Mouse (Mus musculus) gastrocnemius, postnatal 25 days (tissue): ENCODE measurements around the gene 1700029I15Rik. TPM values are rescaled to one million over a fixed set of nuclear protein-coding genes. Genes with fewer than 3 reads are reported as not detected.
"Not testable (repeated sequence)": the region's sequence is repeated elsewhere in the genome, so short reads cannot be mapped to it uniquely, and the experiment has no call there.

ENCODE experiments used
- DNase-seq: peaks from one replicate; pipeline ENCODE4 v3.0.0; 2022
- total RNA-seq, 2 experiments: library from RNA; stranded (reverse); gene quantifications; 1 replicate in 1 of 2; 2 replicates in 1 of 2; pipeline ENCODE4 v1.2.3; 2021

The 1700029I15Rik gene
- total RNA-seq, 2 experiments from 2014 or later: 0.87 to 1.0 TPM

DNA sequence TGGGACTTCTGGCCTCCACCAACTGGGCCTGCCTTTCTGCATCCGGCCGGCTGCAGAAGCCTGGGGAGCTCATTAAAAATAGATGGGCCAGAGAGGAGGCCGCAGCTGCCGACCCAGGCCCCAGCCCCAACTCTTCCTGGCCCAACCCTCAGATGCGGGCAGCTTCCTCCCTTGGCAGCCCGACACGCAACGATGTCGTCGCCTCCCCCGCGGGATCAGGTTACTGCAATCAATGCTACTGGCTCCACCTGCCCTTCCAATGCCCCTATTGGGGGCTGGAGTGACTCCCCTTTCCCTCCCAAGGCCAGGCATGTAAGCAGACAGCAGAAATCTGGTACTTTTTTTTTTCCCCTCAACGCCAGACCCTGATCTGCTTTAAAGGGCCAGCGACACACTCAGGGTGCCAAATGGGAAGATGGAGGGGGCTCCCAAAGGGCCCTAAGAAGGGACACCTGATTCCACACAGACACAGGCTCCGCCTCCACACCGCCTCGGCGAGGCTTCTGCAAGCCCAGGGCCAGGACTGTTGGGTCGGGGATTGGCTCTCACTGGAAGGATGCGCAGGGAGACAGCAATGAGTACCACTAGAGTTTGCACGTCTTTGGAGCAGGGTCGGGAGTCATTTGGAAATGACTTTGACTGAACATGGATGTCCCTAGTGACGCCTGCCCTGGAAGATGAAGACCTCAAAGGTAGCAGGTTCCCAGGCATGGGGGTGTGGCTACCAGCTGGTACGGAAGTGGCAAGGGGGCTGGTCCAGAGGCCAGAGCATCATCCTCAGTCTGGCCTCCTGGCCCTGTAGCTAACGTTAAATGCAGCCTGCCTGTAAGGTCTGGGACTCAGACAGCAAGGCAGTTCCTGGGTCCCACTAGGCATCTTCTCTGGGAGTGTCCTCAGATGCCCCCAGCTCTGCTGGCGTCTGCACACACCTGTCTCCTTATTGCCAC, 10.3 kb downstream of the 1700029I15Rik start:
- DNase-seq: no peak

DNA sequence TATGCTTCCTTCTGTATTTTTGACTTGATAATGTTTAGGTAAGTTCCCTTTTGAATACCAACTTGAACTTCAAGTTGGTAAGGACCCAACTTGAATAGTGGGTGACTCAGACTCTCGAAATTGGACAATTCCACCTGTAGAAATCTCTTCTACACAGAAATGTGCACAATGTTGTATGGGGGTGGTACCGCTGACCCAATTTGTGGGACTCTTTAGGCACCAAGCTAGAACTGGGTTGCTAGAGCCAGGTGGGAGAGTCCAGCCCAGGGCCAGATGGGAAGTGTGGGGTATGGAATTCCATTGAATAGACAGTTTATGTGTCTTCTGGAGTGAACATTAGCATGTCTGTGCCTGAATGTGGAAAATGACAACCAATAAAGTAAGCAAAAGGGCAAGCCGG, 13.2 kb downstream of the 1700029I15Rik start:
- no peak for DNase-seq

DNA sequence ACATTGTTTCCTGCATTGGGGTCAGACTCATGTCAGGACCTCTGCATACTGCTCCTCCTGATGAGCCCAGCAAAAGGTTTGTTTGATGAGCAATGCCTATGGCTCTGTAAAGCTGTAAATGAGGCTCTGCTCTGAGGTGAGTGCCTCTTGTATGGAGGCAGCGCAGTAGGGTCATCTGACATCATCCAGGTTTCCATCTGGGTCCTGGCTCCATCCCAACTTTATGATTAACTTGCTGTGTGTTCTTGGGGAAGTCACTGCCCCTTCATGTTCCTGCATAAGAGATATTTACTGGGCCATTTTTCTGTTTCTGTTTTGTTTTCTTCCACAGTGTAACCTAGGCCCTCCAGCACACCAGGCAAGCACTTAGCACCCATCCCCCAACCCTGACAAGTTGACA, 15.1 kb downstream of the 1700029I15Rik start:
- DNase-seq: no peak

DNA sequence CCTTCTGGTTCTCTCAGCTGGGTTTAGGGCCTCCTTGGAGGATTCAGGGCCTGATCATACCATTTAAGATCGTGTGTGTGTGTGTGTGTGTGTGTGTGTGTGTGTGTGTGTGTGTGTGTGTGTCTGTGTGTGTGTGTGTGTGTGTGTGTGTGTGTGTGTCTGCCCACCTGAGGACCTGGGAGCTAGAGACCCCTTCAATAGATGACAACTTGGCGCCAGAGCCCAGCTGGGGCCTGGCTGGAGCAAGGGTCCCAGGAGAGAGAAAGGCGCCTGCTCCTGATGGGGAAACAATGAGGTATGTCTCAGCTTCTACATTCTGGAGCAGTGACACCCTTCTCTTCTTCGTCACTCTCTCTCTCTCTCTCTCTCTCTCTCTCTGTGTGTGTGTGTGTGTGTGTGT, 17.5 kb downstream of the 1700029I15Rik start:
- DNase-seq: not testable (repeated sequence)

DNA sequence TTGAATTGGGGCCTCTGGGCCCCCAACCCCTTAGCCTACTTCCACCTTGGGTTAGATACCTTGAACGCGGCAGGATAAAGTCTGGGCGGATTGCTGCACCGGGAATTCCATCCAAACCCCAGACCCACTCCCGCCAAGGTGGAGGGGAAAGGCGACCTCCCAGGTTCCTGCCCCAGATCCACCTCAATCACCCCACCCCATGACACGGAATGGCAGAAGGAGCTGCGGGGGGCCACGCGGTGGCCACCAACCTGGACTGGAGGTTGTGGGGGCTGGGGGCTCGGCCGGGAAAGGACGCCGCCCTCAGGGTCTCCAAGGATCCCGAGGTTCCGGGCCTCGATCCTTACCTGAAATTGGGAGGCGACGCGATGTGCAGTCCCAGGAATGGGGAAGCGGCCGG, 18.3 kb downstream of the 1700029I15Rik start:
- DNase-seq: no peak

DNA sequence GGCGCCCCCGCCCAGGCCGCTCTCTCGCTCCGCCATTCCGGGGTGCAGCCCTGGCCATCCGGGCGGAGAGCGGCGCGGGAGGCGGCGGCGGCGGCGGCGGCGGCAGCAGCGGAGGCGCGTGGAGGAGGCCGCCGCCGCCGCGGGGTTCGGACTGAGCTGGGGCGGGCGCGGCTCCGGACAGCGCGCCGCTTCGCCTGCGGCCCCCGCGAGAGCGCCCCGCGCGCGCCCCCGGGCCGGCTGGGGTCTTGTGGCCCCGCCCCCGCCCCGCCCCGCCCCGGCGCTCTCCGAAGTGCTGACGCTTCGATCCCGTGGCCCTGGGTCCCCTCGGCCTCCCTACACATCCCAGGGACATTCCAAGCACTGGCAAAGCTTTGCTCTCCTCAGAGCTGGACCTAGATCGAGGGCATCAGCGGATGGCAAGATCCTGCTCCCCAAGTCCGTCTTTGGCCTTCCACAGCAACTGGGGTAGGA, 18.8 kb downstream of the 1700029I15Rik start, which contains the start of gene Mapk8ip1:
Gene Mapk8ip1 (minus strand): TSS at position 173 of the 471 bp plus-strand sequence.
- DNase-seq: no peak

DNA sequence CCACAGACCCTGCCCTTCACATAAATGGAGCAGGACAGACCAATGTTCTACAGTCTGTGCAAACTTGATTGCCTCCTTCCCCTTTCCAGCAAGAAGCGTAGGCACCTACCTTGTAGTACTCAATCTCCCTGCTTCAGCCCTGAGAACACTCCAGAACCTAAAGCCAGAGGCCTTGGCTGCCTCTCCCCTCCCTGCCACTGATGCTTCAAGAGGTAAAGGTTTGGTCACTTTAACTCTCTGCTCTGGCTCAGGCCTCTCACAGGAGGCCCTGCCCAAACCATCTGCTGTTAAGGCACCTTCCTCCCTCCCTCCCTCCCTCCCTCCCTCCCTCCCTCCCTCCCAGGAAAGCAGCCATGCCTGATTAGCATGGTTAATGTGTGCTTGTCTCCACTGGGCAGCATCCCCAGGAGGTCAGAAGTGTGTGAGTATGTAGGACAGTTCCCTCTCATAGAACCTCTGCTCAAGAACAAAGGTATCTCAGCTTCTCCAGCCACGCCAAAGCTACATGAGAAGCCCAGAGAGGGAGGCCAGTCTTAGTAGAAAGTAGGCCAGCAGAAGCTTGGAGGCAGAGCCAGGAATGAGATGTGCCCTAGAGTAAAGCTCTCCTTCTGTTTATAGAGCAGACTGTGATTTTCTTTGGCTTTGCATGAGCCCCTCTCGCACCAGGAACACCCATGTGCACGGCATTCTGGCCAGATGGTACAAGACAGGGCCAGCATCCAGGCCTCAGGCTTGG, 20.4 kb downstream of the 1700029I15Rik start:
- no peak for DNase-seq

DNA sequence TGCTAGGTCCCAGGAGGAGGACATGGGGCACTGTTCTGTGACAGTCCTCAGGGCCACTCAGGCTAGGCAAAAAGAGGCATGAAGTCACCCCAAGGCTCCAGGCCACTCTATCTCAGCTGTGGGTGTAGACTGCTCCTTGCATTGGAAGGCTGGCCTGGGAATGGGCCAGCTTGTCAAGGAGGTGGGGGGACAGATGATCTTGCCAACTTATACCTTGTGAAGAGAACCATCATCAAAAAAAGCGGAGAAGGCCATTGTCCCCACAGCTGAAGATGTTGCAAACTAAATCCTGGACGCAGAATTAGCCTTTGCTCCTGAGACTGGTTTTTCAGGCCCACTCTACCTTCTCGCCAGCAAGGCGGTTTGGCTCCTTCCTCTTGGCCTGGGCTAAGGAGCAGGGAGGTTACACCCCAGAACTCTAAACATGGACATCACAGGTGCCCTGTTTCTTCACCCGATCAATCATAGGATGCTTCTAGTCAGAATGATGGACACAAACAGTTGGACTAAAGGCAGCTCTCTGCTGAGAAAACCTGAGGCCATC, 21.5 kb downstream of the 1700029I15Rik start:
- DNase-seq: no peak

DNA sequence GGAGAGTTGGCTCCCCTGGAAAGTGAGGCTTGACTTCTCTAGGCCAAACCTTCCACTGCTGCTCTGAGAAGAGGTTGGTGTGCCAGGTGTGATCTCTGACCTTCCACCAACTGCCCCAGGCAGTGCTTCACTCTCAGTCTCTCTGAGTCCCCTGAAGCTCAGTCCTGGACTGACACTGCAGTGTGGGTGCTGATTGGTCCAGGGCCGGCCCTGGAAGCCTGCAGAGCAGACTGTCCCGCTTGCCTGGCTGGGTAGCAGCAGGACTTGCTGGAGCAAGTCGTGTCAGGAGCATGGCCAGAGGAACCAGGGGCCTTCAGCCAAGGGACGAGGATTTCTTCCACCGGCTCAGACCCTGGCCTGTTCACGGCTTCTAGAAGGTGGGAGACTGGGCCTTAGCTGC, 22.4 kb downstream of the 1700029I15Rik start:
- no peak for DNase-seq

DNA sequence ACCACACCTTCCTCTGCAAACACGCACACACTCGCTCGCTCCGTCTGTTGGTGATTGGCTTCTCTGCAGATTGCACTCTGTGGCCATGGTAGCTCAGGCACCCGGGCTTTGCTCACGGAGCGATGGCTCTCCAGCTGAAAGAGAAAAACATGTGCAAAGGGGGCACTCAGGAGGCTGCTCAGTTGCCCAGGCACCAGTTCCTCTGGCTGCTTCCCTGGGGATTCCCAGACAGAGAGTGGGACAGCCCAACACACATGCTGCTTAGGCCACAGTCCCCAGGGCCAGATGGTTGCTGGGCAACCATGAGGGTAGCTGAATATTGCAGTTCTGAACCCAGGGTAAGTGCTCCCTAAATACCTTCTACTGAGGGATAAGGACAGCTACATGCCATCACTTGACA, 23.3 kb downstream of the 1700029I15Rik start:
- no peak for DNase-seq

DNA sequence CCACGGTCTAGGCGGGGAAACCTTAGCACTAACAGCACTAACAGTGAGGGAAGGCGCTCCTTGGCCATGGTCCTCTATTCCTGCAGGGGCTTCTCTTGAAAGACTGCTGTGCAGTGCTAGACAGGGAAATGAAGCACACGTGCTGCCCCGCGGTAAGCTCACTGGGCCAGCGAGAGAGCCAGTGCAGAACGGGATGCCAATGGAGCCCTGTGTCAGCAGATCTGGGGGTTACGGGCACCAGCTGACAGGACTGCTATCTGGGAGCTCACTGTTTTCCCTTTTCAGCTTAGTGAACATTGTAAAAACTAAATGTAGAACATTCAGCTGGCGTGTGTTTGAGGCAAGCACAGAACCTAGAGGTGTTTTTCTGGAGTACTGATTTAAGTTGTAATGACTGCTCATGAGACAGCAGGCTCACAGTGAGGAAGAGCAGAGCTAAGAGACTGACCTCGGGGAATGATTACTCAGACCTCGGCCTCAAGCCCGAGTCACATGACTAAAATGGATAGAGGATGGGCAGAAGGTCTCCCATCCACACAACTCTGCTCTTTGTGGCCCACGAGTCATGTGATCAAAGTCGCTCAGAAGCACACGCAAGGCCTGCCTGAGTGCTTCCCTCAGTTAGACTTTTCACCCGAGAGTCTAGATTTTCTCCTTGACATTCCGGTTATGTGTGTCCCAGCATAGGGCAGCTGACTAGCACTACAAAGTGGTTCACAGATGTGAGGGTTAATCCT, 26.1 kb downstream of the 1700029I15Rik start:
- no peak for DNase-seq

DNA sequence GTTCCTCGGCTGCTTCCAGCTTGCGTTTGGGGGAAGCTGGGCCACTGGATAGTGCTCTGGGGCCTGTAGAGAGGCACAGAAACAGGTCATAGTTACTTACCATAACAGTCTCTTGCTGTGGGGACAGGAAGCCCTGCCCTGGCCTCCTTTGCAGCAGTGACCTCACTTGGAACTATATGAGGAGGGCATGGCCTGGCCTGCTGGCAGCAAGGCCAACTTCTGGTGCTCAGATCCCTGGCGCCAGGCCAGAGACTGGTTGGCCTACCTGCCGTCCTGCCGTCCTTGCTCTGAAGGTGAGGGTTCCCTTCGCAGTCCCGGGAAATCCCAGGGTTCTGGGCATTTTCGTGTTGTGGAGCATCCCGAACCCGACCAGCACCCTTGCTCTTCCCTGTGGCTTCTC, 29.4 kb downstream of the 1700029I15Rik start:
- DNase-seq: no peak

DNA sequence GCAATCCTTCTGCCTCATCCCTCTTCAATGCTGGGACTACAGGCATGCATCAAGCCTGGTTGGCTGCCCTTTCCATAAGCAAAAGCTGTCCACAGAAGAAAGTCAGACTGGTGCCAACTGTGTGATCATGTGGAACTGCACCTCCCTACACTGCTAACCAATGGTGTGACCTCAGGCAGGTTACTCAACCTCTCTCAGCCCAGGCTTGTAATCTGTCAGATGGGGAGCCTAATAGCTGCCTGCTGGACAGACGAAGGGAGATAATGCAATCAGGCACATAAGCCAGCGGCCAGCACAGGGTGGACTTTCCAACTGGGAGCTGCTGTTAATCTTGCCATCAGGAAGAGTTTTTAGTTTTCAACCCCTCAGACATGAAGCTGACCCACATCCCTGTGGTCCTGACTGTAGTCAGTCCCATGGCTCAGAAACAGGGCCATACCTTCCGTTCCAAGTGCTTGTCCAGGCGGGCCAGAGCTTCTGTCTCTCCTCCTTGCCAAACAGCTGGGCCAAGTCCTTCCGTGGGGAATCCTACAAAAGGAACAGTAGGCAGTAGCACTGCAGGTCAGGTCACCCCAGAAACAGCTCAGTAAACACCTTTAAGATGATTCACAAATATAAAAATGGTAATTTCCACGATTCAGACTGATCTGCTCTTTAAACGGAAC, 39.5 kb downstream of the 1700029I15Rik start:
- peak; percentile 52 for DNase-seq

DNA sequence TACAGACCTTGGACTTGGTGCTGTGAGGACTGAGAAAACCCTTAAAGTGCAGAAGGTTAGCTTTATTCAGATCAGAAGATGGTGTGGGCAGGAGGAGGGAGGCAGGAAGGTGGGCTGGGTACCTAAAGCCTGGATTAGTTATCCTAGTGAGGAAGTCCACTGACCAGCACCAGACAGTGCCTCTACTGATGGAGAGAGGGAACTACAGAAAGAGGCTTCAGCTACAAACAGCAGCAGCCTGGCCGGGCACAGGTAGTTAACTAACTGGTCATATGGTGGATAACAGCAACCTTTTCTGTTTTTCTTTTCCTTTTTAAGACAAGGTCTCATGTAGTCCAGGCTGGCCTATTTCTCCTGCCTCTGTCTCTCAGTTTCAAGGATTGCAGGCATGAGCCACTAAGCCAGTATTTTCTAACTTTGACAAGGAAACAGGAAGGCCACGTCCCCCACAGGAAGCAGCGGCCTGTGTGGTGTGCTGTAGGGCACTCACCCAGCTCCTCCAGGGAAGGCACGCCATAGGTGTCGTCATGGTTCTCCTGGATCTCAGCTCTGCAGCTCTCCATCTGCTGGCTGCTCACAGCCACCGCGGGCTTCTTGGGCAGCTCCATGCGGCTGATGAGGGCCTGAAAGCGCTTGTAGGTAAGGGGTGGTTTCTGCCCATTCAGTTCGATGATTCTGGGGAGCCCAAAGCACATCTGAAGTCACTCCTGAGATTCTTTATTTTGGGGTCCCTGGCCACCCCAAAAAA, 40.2 kb downstream of the 1700029I15Rik start:
- DNase-seq: no peak

DNA sequence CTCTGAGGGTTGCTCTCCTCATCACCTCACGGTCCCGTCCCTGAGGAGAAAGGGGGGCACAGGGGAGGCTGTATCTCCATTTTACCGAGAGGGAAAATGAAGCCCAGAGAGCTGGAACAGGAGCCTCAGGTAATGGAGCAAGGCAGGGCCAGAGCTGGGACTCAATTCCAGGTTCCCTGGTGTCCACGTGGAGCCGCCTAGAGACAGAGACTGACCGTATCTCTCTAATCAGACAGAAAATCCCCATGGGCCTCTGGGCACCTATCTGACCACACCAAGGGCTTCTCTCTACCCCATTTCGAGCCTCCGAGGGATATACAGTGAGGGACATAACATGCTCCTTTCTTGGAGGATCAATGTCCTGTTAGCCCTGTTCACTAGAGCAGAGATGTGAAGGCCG, 40.8 kb downstream of the 1700029I15Rik start:
- no peak for DNase-seq

DNA sequence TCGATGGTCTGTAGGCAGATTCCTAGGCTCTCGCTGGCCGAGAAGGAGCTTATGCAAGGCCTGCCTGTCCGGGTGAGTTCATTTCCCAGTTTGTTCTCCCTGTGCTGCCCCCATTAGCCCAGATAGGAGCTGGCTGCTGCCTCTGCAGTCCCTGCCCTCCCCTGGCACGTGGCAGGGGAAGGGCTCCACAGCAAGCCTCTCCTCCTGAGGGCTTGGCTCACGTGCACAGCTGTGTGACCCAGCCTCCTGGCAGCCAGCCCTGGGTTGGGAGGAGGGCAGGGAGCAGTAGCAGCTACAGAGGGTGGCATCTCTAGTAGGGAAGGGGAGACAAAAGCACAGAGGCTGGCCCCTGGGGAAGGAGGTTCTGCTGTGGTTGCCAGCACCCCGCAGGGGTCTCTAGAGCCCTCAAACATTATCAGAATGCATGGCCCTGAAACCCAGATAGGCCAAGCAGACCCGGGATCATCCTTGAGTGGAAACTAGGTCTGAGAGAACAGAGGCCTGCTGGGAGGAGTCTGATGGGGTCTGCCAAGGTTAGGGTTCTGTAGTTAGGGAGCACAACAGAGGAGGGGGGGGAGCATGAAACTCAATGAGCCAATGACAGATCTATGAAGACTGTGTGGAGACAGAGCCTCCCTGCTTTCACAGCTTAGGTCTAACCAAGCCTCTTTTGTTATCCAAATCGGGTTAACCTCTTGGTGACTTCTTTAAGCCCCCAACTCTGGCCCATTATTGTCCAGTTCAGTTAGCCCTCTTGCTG, 41.5 kb downstream of the 1700029I15Rik start:
- peak; percentile 96 for DNase-seq

DNA sequence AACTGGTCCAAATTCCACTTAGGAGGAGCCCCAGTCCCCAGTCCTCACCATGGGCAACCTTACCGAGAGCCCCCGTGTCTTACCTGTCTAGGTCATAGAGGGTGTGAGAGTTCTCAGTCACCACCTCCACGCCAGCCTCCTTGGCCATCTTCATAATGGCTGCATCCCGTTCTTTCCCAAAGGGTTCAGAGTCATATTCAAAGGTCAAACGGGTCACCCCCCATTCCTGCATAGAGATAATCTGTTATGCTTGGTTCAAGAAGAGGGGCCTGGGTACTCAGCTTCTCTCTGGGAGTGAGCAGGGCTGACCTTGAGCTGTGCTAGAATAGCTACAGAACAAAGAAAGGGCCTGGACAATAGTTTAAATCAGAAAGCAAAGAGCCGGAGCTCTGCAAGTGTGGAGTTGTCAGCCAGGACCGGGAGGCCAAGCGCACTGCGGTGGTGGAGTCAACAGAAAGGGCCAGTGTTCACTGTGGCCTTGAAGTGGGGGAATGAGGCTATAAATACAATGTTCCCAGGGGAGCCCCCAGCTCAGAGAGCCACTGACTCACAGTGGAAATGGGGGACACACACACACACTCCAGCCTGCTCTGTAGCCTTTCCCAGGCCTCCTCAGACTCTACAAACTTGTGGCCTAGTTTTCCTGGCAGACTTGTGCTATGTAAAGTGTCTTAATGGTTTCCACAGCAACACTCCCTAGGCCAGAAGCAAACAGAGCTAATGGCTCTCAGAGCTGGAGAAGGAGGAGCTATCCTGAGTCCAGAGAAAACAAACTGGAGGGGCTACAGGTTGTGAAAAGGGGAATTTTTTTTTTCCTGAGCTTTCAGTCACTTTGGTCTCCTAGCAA, 42.3 kb downstream of the 1700029I15Rik start:
- DNase-seq: peak; percentile 74

DNA sequence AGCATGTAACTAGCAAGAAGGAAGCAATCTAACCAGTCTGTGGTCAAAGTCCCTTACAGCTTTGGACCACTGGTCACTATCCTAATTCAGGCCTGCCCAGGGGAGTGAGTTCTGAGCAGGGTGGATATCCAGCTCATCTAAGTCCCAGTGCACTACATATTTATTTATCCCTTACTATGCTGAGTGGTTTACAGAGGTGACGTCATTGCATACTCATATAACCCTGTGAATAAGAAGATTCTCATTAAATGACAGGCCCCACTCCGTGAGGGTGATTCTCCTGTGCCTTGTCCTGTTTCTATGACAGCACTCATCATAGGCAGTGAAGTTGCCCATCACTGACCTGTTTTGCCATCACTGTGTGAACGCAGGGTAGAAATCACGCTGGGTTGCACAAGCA, 43.0 kb downstream of the 1700029I15Rik start:
- no peak for DNase-seq

DNA sequence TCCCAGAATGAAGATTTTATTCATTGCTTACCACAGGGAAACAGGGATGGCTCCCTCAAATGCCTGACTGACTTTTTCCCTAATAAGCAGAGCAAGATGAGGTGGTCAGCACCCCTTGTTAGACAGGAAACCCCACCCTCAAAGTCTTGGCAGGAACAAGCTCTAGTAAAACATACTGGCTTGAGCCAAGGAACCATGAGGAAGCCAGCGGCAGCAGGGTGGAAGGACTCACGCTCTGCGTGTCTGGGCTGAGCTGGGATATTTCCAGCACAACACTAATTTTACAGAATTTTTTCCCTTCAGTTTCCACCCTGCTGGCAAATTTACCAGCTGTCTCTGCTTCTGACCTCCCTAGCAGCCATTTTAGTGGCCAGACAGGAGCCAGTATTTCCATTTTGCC, 44.1 kb downstream of the 1700029I15Rik start:
- DNase-seq: peak; percentile 66
